Mouse (Mus musculus): ENCODE data around the gene Lpp. TPM values are rescaled to one million over a fixed set of nuclear protein-coding genes. Genes with fewer than 3 reads are reported as not detected.

Gene Lpp
- total and polyA plus RNA-seq, 3 experiments = 0.64 to 1.2 (median 0.68) TPM

GRCm38 (mm10) chr16:24840073-24840472 is 446.8 kb downstream of the Lpp start (continued):
- TF ChIP-seq UBTF (IDR thresholded peaks at IDR 0.05; ENCODE audit: low read depth, low read length) = no peak
- TF ChIP-seq ZNF384 (IDR thresholded peaks at IDR 0.05; ENCODE audit: low read depth, low read length) = no peak
- TF ChIP-seq BHLHE40 (IDR thresholded peaks at IDR 0.05; ENCODE audit: low read depth, low read length) = peak; percentile 82
- peak; percentile 70 for TF ChIP-seq JUND (conservative IDR thresholded peaks at IDR 0.05; ENCODE audit: low read depth, low read length)
- no peak for TF ChIP-seq MXI1 (IDR thresholded peaks at IDR 0.05; ENCODE audit: low read depth, low read length)
- peak; percentile 97 for TF ChIP-seq MEF2A (IDR thresholded peaks at IDR 0.05; ENCODE audit: borderline replicate concordance, low read depth, low read length)
- TF ChIP-seq USF2 (conservative IDR thresholded peaks at IDR 0.05; ENCODE audit: low read depth, low read length) = no peak

GRCm38 (mm10) chr16:24846141-24846540 is 452.8 kb downstream of the Lpp start:
- dilution Hi-C loops (cut with MboI; ENCODE audit: extremely low pct_ligation_motif_present, extremely low pct_unique_long_range_greater_than_20kb, low sequenced_read_pairs) = no loop called here
- Histone ChIP-seq H3K27ac (ENCODE audit: insufficient read depth, low read depth) (no peak overlapping the region), H3K4me1 (ENCODE audit: control insufficient read depth in 1 of 2, insufficient read depth in 2 of 2) (no peaks in the 10 kb centered on the region), H3K27me3 (replicated peaks) (no peaks in the 10 kb centered on the region), H3K4me3 (replicated peaks in 1 of 3; ENCODE audit: low read depth in 2 of 3, low read length in 2 of 3, poor library complexity in 1 of 3) (no peak overlapping the region), H3K79me2 (replicated peaks; ENCODE audit: control insufficient read depth, extremely low read depth, insufficient read depth, poor library complexity, severe bottlenecking) (no peaks in the 10 kb centered on the region), H3K9ac (ENCODE audit: insufficient read depth, low read depth) (no peak overlapping the region), H3K9me3 (replicated peaks; ENCODE audit: low read length) (no peaks in the 10 kb centered on the region), H3K4me2 (ENCODE audit: insufficient read depth, low read depth, poor library complexity, severe bottlenecking) (no peak overlapping the region), H3K36me3 (replicated peaks in 1 of 2; ENCODE audit: control insufficient read depth in 1 of 2, insufficient read depth in 1 of 2, low read length in 1 of 2) (no peaks in the 10 kb centered on the region)
- no peak for DNase-seq (ENCODE audit: extremely low read depth)
- no peak for TF ChIP-seq GABPA (IDR thresholded peaks at IDR 0.05; ENCODE audit: insufficient replicate concordance, low read depth, low read length)
- TF ChIP-seq MAFK (IDR thresholded peaks at IDR 0.05; ENCODE audit: insufficient replicate concordance, low read length) = no peak
- no peak for TF ChIP-seq EP300 (IDR thresholded peaks at IDR 0.05; ENCODE audit: low read length)
- no peak for TF ChIP-seq MYC (IDR thresholded peaks at IDR 0.05; ENCODE audit: low read depth, low read length)
- in situ Hi-C loops (cut with MboI; ENCODE audit: low pct_ligation_motif_present, low pct_unique_long_range_greater_than_20kb, low sequenced_read_pairs) = no loop called here

- Histone ChIP-seq H3K36me3 (replicated peaks in 1 of 2; ENCODE audit: control insufficient read depth in 1 of 2, insufficient read depth in 1 of 2, low read length in 1 of 2) (no peaks in the 10 kb centered on the region), H3K27ac (ENCODE audit: insufficient read depth, low read depth) (no peak overlapping the region), H3K9ac (ENCODE audit: insufficient read depth, low read depth) (no peak overlapping the region), H3K79me2 (replicated peaks; ENCODE audit: control insufficient read depth, extremely low read depth, insufficient read depth, poor library complexity, severe bottlenecking) (no peaks in the 10 kb centered on the region), H3K27me3 (replicated peaks) (no peaks in the 10 kb centered on the region), H3K9me3 (replicated peaks; ENCODE audit: low read length) (no peaks in the 10 kb centered on the region), H3K4me1 (ENCODE audit: control insufficient read depth in 1 of 2, insufficient read depth in 2 of 2) (peaks cover 10 to 29% of the 10 kb centered on the region in 2 experiments), H3K4me2 (ENCODE audit: insufficient read depth, low read depth, poor library complexity, severe bottlenecking) (peak overlapping the region; percentile 31; the same call in 1 of the 2 replicates), H3K4me3 (replicated peaks in 1 of 3; ENCODE audit: low read depth in 2 of 3, low read length in 2 of 3, poor library complexity in 1 of 3) (no peak overlapping the region)
- in situ Hi-C loops (cut with MboI; ENCODE audit: low pct_ligation_motif_present, low pct_unique_long_range_greater_than_20kb, low sequenced_read_pairs) = loop anchor here (25.0 kb wide), 1 partner anchor 872 kb away; the partner anchor contains the start of genes Bcl6 and Gm37419
- dilution Hi-C loops (cut with MboI; ENCODE audit: extremely low pct_ligation_motif_present, extremely low pct_unique_long_range_greater_than_20kb, low sequenced_read_pairs) = no loop called here
- peak; percentile 38 for DNase-seq (ENCODE audit: extremely low read depth)
- TF ChIP-seq GABPA (IDR thresholded peaks at IDR 0.05; ENCODE audit: insufficient replicate concordance, low read depth, low read length) (no peak), CHD1 (IDR thresholded peaks at IDR 0.05; ENCODE audit: low read depth, low read length) (no peak), USF1 (IDR thresholded peaks at IDR 0.05; ENCODE audit: low read depth, low read length) (no peak), SIN3A (IDR thresholded peaks at IDR 0.05; ENCODE audit: low read length) (0 out of 2 replicates have a peak, but pooled peaks have one; percentile 27), BHLHE40 (IDR thresholded peaks at IDR 0.05; ENCODE audit: low read depth, low read length) (0 out of 2 replicates have a peak, but pooled peaks have one; percentile 37), MYC (IDR thresholded peaks at IDR 0.05; ENCODE audit: low read depth, low read length) (no peak), JUN (IDR thresholded peaks at IDR 0.05; ENCODE audit: insufficient read depth, low read depth, low read length) (no peak), MAX (IDR thresholded peaks at IDR 0.05; ENCODE audit: low read length) (0 out of 2 replicates have a peak, but pooled peaks have one; percentile 16), IRF4 (IDR thresholded peaks at IDR 0.05; ENCODE audit: low read depth, low read length) (0 out of 2 replicates have a peak, but pooled peaks have one; percentile 16), NELFE (IDR thresholded peaks at IDR 0.05; ENCODE audit: low read depth, low read length) (no peak), PAX5 (IDR thresholded peaks at IDR 0.05; ENCODE audit: low read length) (no peak), CHD2 (IDR thresholded peaks at IDR 0.05; ENCODE audit: low read length) (no peak), ZC3H11A (IDR thresholded peaks at IDR 0.05; ENCODE audit: low read depth, low read length) (no peak), ELF1 (IDR thresholded peaks at IDR 0.05; ENCODE audit: low read depth, low read length) (no peak), POLR2AphosphoS2 (IDR thresholded peaks at IDR 0.05; ENCODE audit: low read depth, low read length) (no peak), UBTF (IDR thresholded peaks at IDR 0.05; ENCODE audit: low read depth, low read length) (no peak), RAD21 (IDR thresholded peaks at IDR 0.05; ENCODE audit: low read depth, low read length) (no peak), POLR2A (IDR thresholded peaks at IDR 0.05; ENCODE audit: low read depth, low read length) (no peak), EP300 (IDR thresholded peaks at IDR 0.05; ENCODE audit: low read length) (peak; percentile 42; the same call in 1 of the 2 replicates), TBP (conservative IDR thresholded peaks at IDR 0.05; ENCODE audit: low read depth, low read length) (no peak), MXI1 (IDR thresholded peaks at IDR 0.05; ENCODE audit: low read depth, low read length) (no peak), TCF12 (IDR thresholded peaks at IDR 0.05; ENCODE audit: low read depth, low read length) (no peak), CTCF (conservative IDR thresholded peaks at IDR 0.05 in 1 of 2, IDR thresholded peaks at IDR 0.05 in 1 of 2; ENCODE audit: low read depth in 2 of 2, low read length in 2 of 2) (no peak), RCOR1 (conservative IDR thresholded peaks at IDR 0.05; ENCODE audit: low read depth, low read length) (no peak)
Measured at GRCm38 (mm10) chr16:24859509-24860140, 466.3 kb downstream of the Lpp start.

Data from CH12.LX (cell line).